Mouse (Mus musculus) fat pad, adult 2 months (tissue): Measurements from ENCODE around the gene Samhd1.

Experiments
- DNase-seq: peaks from one replicate; pipeline ENCODE4 v3.0.0-alpha.2; 2011; ENCODE audit warnings: low read depth, low spot score; ENCODE audit errors: extremely low read depth

The Samhd1 gene

DNA sequence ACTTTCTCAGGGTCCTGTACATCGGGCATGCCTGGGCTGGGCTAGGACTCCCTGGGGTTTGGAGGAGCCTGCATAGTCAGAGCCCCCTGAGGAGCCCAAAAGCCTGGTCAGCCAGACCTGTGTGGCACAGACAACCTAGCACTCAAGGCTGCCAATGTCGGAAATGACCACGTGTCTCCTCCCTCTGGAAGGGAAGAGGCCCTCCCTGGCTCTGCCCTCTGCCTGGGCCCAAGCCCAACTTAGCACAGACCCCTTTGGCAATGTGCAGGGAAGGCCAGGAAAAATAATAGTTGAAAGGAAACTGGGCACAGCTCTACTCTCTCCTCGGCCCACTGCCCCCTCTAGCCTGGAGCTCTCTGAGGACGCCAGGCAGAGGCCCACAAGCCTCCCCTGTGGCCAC, 80.2 kb downstream of the Samhd1 start:
- DNase-seq: no peak

- no peak for DNase-seq
Measured at GRCm38 (mm10) chr2:157054297-157054696, 80.8 kb downstream of the Samhd1 start.

DNA sequence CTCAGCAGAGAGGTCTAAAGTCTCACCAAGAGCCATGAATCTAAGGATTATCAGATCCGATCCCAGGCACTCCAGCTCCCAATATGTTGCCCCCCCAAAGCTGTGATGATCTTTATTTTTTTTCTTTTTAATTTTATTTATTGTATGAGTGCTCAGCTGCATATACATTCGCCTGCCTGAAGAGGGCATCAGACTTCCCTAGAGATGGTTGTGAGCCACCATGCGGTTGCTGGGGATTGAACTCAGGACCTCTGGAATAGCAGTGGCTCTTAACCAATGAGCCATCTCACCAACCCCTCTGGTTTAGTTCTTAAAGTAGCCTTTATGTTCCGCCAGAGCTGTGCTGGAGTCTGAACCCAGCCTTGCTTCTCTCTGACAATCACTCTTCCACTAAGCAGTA, 81.3 kb downstream of the Samhd1 start:
- no peak for DNase-seq

DNA sequence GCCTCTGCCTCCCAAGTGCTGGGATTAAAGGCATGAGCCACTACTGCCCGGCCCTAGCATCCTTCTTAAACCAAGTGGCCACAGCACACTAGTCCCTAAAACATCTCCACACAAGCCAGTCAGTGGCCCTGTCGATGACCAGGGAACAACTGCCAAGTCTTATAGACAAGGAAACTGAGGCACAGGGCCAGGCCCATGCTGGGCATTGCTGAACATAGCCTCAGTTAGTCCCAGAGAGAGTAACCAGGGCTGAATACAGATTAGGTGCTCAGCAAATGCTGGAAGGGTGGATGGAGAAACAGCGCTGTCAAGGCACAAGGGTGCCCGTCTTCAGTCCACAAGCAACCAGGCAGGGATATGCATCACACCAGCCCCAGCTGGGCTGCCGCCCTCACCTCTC, 81.9 kb downstream of the Samhd1 start:
- DNase-seq: no peak

- DNase-seq: no peak
Measured at GRCm38 (mm10) chr2:157052448-157052847, 82.6 kb downstream of the Samhd1 start.

GRCm38 (mm10) chr2:157049831-157050243, 85.2 kb downstream of the Samhd1 start:
- no peak for DNase-seq

GRCm38 (mm10) chr2:157048395-157049181, 86.5 kb downstream of the Samhd1 start:
- no peak for DNase-seq
